Mouse (Mus musculus): Measurements from ENCODE around the gene Agpat1. TPM values are rescaled to one million over a fixed set of nuclear protein-coding genes. Genes with fewer than 3 reads are reported as not detected.

Agpat1 gene
- total and polyA plus RNA-seq, 3 experiments: 11.2 to 47.4 (median 44.4) TPM

DNA sequence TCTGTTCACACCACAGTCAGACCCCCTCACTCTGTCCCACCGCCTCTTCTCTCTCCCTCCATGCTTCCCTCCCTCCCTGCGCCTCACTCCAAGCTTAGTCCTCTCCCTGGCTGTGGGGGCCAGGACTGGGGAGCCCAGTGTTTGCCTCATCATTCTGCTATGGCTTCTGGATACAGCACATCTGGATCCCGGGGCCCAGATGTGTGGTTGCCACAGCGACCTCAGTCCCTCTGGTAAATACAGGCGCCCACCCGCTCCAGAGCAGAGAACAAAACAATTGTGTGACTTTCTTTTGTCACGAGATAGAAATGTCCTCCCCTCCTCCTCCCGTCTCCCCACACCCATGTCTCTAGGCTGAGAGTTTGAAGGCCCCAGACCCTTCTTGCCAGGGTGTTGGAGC lies 52.6 kb downstream of the Agpat1 start:
- Histone ChIP-seq H3K27me3 (replicated peaks) (peaks cover 27% of the 10 kb centered on the region), H3K27ac (ENCODE audit: insufficient read depth, low read depth) (no peak overlapping the region), H3K4me3 (replicated peaks in 1 of 3; ENCODE audit: low read depth in 2 of 3, low read length in 2 of 3, poor library complexity in 1 of 3) (no peak overlapping the region), H3K36me3 (replicated peaks in 1 of 2; ENCODE audit: control insufficient read depth in 1 of 2, insufficient read depth in 1 of 2, low read length in 1 of 2) (peaks cover 30 to 51% of the 10 kb centered on the region in 2 experiments), H3K79me2 (replicated peaks; ENCODE audit: control insufficient read depth, extremely low read depth, insufficient read depth, poor library complexity, severe bottlenecking) (no peaks in the 10 kb centered on the region), H3K9me3 (replicated peaks; ENCODE audit: low read length) (no peaks in the 10 kb centered on the region), H3K4me2 (ENCODE audit: insufficient read depth, low read depth, poor library complexity, severe bottlenecking) (no peak overlapping the region), H3K9ac (ENCODE audit: insufficient read depth, low read depth) (no peak overlapping the region), H3K4me1 (ENCODE audit: control insufficient read depth in 1 of 2, insufficient read depth in 2 of 2) (no peaks in the 10 kb centered on the region; a peak in 1 of 4 replicates)
- dilution Hi-C loops (cut with MboI; ENCODE audit: extremely low pct_ligation_motif_present, extremely low pct_unique_long_range_greater_than_20kb, low sequenced_read_pairs): no loop called here
- no peak for DNase-seq (ENCODE audit: extremely low read depth)
- in situ Hi-C loops (cut with MboI; ENCODE audit: low pct_ligation_motif_present, low pct_unique_long_range_greater_than_20kb, low sequenced_read_pairs): no loop called here
- TF ChIP-seq CTCF (conservative IDR thresholded peaks at IDR 0.05 in 1 of 2, IDR thresholded peaks at IDR 0.05 in 1 of 2; ENCODE audit: low read depth in 2 of 2, low read length in 2 of 2) (no peak), POLR2A (IDR thresholded peaks at IDR 0.05; ENCODE audit: low read depth, low read length) (no peak), MXI1 (IDR thresholded peaks at IDR 0.05; ENCODE audit: low read depth, low read length) (no peak), NRF1 (IDR thresholded peaks at IDR 0.05; ENCODE audit: low read depth, low read length) (no peak), IRF4 (IDR thresholded peaks at IDR 0.05; ENCODE audit: low read depth, low read length) (no peak), SMC3 (IDR thresholded peaks at IDR 0.05; ENCODE audit: low read depth, low read length) (no peak), RCOR1 (conservative IDR thresholded peaks at IDR 0.05; ENCODE audit: low read depth, low read length) (no peak), ZMIZ1 (IDR thresholded peaks at IDR 0.05; ENCODE audit: low read depth, low read length) (no peak), MAX (IDR thresholded peaks at IDR 0.05; ENCODE audit: low read length) (no peak), GABPA (IDR thresholded peaks at IDR 0.05; ENCODE audit: insufficient replicate concordance, low read depth, low read length) (no peak), USF2 (conservative IDR thresholded peaks at IDR 0.05; ENCODE audit: low read depth, low read length) (no peak), NELFE (IDR thresholded peaks at IDR 0.05; ENCODE audit: low read depth, low read length) (no peak), ELF1 (IDR thresholded peaks at IDR 0.05; ENCODE audit: low read depth, low read length) (no peak), E2F4 (IDR thresholded peaks at IDR 0.05; ENCODE audit: insufficient replicate concordance, low read depth, low read length) (no peak), SIN3A (IDR thresholded peaks at IDR 0.05; ENCODE audit: low read length) (no peak), UBTF (IDR thresholded peaks at IDR 0.05; ENCODE audit: low read depth, low read length) (no peak)

DNA sequence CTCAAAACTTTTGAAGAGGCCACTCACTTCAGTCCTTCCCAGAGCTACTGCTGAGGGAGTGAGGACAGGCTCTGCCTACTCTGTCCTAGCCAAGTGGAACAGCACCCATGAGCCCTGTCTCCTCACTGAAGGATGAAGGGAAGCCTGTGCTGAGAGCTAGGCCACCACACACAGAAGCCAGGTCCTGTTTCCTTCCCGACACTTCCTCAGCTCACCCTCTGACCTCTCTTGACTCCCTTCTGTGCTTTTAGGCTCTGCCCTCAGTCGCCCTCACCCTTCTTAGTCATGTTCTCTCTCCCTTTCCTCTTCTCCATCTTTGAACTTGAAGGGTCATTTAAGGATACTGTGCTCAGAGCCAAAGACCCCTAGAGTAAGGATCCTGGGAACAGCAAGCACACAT lies 53.2 kb downstream of the Agpat1 start:
- in situ Hi-C loops (cut with MboI; ENCODE audit: low pct_ligation_motif_present, low pct_unique_long_range_greater_than_20kb, low sequenced_read_pairs): no loop called here
- peaks cover 24 to 45% of the 10 kb centered on the region in 2 experiments for H3K36me3 ChIP-seq (replicated peaks in 1 of 2; ENCODE audit: control insufficient read depth in 1 of 2, insufficient read depth in 1 of 2, low read length in 1 of 2)
- H3K27me3 ChIP-seq (replicated peaks): peaks cover 27% of the 10 kb centered on the region
- no peak overlapping the region for H3K27ac ChIP-seq (ENCODE audit: insufficient read depth, low read depth)
- TF ChIP-seq MAX (IDR thresholded peaks at IDR 0.05; ENCODE audit: low read length): no peak
- TF ChIP-seq POLR2AphosphoS2 (IDR thresholded peaks at IDR 0.05; ENCODE audit: low read depth, low read length): 0 out of 2 replicates have a peak, but pooled peaks have one; percentile 16
- no peak for TF ChIP-seq MXI1 (IDR thresholded peaks at IDR 0.05; ENCODE audit: low read depth, low read length)
- TF ChIP-seq NRF1 (IDR thresholded peaks at IDR 0.05; ENCODE audit: low read depth, low read length): no peak
- no peak for TF ChIP-seq JUND (conservative IDR thresholded peaks at IDR 0.05; ENCODE audit: low read depth, low read length)
- no peaks in the 10 kb centered on the region for H3K79me2 ChIP-seq (replicated peaks; ENCODE audit: control insufficient read depth, extremely low read depth, insufficient read depth, poor library complexity, severe bottlenecking)
- no peaks in the 10 kb centered on the region; a peak in 1 of 4 replicates for H3K4me1 ChIP-seq (ENCODE audit: control insufficient read depth in 1 of 2, insufficient read depth in 2 of 2)
- no peak overlapping the region for H3K4me3 ChIP-seq (replicated peaks in 1 of 3; ENCODE audit: low read depth in 2 of 3, low read length in 2 of 3, poor library complexity in 1 of 3)
- H3K9me3 ChIP-seq (replicated peaks; ENCODE audit: low read length): no peaks in the 10 kb centered on the region
- DNase-seq (ENCODE audit: extremely low read depth): no peak
- no peak overlapping the region for H3K4me2 ChIP-seq (ENCODE audit: insufficient read depth, low read depth, poor library complexity, severe bottlenecking)
- no peak overlapping the region for H3K9ac ChIP-seq (ENCODE audit: insufficient read depth, low read depth)
- dilution Hi-C loops (cut with MboI; ENCODE audit: extremely low pct_ligation_motif_present, extremely low pct_unique_long_range_greater_than_20kb, low sequenced_read_pairs): no loop called here
